Mouse (Mus musculus): ENCODE data around the gene Efcc1.

DNA sequence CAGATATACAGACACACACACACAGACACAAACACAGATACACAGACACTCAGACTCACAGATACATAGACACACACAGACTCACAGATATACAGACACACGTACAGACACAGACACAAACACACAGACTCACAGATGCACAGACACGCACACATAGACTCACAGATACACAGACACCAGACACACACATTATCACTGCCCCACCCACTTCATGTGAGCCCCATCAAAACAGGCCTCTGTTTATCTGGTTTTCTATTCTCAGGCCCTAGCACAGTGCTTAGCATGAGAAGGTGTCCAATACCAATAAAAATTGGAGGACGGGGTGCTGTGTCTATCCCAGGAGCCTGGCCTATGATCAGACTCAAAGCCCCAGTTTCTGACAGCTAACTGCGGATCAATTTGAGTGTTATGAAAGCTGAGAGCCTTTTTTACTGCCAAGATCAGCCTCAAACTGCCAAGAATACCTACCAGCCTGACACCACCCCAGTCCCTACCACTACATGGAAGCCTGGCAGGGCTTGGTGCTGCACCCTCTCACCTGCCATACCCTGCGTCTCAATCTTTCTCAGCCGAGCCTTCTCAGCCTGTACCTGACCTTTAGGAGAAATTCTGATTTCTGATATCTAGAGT lies 65.7 kb downstream of the Efcc1 start:
- TF ChIP-seq CTCF (IDR thresholded peaks at IDR 0.05; ENCODE audit: low read depth): no peak
- TF ChIP-seq EP300 (IDR thresholded peaks at IDR 0.05; ENCODE audit: low read depth): no peak
